Mouse (Mus musculus) embryo, embryonic 10 days (tissue): ENCODE results near the gene Acsm3.

Source experiments
- DNase-seq: peaks from one replicate; pipeline ENCODE4 v3.0.0-alpha.2; 2015; ENCODE audit warnings: low spot score

Gene Acsm3

GRCm38 (mm10) chr7:119800488-119800887 lies 39.8 kb downstream of the Acsm3 start:
- no peak for DNase-seq

DNA sequence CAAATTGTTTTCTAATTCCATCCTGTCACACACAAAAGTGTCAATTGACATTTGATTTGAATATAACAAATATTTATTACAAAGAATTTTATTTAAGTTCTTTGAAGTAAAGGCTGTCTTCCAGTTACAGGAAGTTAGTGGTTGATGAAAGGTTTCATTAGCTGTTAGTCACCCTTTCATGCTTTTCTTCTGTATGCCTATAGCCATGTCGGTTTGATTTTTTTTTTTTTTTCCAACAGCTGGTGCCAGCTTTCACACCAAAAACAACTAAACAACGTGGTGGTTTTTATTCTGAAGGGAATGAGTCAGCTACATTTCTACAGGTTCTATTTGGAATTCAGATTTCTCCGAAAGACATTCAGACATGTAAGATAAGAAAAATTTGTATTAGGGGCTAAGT lies 40.3 kb downstream of the Acsm3 start:
- DNase-seq: no peak

GRCm38 (mm10) chr7:119807396-119807795 lies 46.7 kb downstream of the Acsm3 start:
- DNase-seq: no peak

DNA sequence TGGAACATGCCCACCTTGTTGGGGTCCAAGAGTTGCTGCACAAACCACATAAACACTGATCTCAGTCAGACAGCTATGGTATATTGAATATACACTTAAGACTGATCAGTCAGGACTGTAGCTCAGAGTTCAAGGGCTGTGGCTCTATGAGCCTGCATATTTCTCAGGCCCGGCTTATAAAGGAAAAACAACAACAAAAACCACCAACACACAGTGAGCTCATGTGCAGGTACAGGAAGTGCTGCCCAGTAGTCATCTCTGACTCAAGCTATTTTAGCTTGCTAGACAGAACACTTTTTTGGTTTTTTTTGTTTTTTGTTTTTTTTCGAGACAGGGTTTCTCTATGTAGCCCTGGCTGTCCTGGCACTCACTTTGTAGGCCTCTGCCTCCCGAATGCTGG lies 48.0 kb downstream of the Acsm3 start:
- no peak for DNase-seq

DNA sequence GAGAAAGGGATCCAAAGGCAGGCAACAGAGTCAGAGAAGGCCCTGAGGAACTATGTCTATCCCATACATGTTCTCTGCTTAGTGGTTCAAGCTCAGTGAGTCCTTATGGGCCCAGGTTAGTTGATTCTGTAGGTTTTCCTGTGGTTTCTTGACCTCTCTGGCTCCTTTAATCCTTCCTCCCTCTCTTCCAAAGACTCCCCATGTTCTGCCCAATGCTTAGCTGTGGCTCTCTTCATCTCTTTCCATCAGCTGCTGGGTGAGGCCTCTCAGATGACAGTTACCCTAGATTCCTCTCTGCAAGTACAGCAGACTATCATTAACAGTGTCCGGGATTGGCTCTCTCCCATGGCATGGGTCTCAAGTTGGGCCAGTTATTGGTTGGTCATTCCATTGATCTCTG lies 74.6 kb downstream of the Acsm3 start:
- no peak for DNase-seq

DNA sequence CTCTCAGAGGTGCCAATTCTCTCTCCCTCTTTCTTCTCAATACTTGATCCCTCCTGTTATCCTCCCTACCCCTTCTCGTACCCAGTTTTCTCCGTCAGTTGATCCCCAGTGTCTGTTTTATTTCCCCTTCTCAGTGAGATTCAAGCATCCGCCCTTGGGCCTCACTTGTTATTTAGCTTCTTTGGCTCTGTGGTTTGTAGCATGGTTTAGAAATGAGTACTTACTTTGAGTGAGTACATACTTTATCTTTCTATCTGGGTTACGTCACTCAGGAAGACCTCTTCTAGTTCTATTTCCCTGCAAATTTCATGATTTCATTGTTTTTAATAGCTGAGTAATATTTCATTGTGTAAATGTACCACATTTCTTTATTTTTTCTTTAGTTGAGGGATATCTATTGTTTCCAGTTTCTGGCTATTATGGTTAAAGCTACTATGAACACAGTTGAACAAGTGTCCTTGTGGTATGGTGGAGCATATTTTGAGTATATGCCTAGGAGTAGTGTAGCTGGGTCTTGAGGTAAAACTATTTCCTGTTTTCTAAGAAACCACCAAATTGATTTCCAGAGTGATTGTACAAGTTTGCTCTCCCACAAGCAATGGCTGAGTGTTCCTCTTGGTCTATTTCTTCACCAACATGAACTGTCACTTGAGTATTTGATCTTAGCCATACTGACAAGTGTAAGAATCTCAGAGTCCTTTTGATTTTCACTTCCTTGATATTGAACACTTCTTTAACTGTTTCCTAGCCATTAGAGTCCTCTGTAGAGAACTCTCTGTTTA lies 75.5 kb downstream of the Acsm3 start:
- DNase-seq: no peak
